Mouse (Mus musculus): ENCODE data around the gene Abcg1.

Abcg1 gene

DNA sequence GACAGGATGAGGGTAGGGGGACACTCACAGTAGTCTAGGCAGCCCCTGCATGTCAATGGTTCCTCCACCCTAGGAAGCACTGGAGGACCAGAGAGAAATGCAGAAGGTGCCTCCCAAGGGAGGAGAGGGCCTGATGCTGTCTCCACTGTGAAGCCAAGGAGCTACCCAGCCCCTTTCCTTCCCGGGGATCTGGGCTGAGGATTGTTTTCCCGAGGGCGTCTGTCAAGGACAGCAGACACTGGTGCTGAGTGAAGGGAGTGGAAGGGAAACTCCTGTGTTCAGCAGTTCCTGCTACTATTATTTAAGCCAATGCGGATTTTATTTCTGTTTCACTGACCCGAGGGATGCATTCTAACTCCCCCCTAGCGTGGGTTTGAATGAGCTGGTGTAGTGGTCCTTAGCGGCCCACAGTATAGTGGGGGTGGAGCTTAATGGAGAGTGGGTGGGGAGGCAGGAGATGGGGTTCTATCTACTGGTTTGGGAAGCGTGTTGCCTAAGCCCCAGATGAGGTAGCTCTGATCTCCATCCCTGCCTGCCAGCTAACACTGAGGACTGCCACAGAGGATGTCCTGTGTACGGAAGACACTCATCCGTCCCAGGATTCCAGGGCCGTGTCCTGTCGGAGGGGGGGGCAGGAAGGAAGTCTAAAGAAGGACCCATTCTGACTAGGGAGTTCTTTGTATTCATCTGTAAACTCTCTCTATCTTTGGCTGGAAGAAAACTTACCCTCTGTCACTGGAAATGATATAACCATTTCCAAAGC, 21.8 kb downstream of the Abcg1 start:
- no peak for DNase-seq (ENCODE audit: low read depth, low spot score)

DNA sequence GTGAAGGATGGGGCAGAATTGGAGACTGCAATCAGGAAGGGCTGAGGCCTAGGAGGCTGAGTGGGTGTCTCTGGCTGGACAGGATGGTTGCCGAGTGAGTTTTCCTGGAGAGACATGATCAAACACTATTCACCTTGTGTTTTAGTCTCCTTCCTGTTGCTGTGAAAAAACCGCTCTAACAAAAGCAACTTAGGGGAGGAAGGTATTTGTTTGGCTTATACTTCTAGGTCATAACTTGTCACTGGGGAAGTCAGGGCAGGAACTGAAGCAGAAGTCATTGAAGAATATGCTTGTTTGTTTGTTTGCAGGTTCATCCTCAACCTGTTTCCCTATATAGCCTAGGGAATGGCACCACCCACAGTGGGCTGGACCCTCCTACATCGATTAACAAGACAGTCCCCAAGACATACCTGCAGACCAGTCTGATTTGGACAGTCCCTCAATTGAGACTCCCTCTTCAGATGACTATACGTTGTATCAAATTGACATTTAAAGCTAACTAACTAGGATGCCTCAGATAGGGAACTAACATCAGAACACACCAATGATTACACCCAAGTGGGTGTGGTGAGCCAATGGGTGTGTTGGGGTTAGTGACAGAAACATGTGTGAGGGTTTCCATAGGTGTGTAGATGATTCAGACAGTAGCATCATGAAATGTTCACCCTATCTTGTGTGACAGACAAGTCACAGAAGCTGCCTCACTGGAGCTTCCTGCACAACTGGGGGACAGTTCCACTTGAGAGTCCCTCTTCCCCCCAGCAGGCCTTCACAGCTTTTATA, 25.0 kb downstream of the Abcg1 start:
- no peak for DNase-seq (ENCODE audit: low read depth, low spot score)

DNA sequence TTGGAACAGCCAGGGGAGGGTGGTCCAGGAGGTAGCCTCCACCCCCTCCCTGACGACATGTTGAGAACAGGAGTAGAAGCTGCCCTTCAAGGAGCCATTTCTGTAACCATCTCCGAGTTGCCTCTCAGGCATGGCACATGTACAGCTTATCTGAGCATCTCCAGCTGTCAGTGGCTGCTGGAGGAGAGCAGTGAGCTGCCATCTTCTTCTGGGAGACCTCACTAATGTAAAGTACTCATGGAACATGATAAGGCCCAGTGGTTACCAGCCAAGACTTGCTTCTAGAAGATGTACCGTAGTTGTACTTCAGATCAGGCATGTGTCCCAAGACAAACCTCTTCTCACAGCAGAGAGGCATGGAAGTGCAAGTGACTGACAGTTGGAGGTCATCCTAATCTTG, 28.0 kb downstream of the Abcg1 start:
- no peak for DNase-seq (ENCODE audit: low read depth, low spot score)

DNA sequence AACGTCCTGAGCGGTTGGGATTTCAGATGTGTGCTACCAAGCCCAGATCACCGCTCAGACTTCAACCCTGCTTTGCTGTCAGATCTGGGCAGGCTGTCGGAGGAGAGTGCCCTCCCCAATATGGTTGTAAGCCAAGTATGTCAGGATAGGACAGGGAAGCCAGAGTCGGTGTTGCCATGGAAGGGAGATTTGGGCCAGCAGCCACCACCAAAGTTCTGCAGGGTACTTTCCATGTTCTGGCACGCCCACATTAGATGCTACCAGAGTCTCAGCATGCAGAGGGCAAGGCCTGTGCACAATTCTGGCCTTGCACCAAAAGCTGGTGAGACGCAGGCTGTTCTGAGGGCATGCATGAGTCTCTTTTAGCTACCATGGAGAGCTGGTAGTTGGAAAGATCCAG, 28.7 kb downstream of the Abcg1 start:
- no peak for DNase-seq (ENCODE audit: low read depth, low spot score)

DNA sequence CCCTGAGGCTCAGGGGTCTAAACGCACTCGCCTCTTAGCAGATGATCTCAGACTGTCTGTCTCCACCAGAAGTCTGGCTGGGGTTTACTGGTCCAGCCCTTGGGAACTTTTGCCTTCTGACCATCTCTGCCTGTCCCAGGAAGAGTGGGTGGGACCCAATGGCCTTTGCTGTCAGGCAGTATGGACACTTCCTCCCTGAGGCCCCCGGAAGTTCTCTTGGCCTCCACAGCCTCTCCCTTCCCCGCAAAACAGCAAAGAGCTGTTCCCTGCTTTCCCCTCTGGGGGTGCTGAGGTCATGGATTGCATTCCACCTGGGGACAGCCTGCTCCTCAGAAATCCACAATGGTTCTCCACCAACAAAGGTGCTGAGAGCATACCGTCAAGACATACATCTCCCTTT, 31.2 kb downstream of the Abcg1 start:
- no peak for DNase-seq (ENCODE audit: low read depth, low spot score)

DNA sequence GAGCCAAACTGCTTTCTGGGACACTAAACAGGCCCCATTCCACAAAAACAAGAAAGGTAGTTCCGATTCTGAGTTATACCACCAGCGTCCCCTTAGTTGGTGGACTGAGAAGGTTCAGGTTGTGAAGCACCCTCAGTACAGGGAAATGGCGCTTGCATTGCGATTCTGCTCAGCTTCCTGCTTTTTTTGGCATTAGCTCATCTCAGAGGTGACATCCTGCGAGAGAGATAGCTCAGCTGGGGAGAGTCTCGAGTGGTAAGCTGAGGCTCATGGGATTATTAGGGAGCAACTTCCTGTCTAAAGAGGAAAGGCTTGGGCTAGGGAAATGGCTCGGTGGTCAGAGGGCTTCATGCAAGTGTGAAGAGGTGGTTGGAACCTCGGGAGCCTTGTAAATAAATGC, 32.4 kb downstream of the Abcg1 start:
- DNase-seq (ENCODE audit: low read depth, low spot score): no peak

DNA sequence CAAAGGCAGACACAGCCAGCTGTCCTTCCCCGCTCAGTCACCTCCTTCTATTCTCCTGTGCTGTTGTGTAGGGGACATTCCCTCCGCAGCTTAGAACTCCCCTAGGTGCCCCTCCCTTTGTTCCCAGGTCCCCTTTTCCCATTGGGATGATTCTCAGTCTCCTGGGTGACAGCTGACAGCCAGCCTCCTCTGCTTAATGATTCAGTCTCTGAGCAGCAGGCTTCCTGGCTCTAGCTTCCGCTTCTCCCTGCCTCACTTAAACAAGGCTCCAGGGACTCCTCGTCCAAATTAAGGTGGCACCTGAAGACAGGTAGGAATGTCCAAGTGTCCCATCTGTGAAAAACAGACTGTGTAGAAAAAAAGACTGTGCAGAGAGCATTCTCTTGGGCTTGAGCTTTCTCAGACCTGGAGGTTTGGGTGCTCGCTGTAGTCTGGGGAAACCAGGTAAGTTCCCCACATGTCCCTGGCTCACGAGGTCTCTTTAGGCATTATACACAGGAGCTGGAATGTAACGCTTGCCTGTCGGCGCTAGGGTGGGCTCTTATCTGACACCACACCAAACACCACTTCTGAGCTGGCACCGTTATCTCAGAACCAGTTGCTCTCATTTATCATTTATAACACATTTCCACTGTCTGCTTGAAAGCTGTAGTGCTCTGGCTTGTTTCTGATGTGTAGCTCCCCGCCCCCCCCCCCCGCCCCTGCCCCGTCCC, 33.7 kb downstream of the Abcg1 start:
- DNase-seq (ENCODE audit: low read depth, low spot score): no peak

DNA sequence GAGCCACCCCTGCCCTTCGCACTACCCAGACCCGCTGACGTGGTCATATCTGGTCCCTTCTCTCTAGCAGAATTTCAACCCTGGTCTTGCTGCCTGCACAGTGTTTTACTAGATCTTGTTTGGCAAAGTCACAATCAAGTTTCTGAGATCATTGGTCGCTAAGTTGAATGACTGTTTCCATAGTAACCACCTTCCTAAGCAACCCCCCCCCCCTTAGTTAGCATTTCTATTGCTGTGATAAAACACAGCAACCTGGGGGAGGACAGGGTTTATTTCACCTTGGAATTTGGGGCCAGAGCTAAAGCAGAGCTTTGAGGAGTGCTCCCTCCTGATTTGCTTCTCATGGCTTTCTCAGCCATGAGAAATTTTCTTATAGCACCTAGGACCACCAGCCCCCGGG, 37.3 kb downstream of the Abcg1 start:
- DNase-seq (ENCODE audit: low read depth, low spot score): no peak

DNA sequence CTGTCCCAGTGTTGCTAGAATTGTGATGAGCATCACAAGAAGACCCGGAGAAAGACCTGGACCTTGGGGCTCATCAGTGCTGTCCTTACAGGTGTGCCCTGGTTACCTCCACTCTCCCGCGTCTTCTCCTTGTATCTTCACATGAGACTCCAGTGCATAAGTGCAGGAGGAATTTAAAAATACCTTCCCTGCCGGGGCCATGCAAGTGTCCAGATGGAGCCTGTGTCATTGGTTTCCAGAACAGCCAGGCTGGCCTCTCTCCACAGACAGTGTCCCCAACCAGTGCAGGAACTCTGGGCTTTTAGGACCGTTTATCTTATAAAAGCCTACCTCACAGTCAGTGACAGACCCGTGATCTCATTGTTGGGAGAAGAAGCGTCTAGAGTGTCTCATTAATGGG, 38.1 kb downstream of the Abcg1 start:
- no peak for DNase-seq (ENCODE audit: low read depth, low spot score)

DNA sequence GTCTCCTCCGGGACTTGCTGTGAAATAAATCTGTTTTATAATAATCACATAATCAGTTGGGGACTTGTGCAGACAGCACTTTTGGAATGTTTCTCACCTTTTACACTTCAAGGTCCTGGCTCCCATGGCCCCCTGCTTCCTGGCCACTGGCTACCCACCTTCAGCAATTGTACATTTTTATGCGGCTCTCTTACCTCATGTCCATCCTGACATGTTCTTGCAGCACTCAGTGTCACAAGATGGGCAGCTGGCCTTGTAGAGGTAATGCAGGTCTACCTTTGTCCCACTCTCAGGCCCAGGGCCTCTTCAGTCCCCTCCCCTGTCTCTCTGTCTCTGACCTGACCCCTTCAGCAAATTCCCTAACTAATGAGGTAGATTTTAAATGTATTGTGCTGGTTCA, 39.4 kb downstream of the Abcg1 start:
- DNase-seq (ENCODE audit: low read depth, low spot score): no peak

DNA sequence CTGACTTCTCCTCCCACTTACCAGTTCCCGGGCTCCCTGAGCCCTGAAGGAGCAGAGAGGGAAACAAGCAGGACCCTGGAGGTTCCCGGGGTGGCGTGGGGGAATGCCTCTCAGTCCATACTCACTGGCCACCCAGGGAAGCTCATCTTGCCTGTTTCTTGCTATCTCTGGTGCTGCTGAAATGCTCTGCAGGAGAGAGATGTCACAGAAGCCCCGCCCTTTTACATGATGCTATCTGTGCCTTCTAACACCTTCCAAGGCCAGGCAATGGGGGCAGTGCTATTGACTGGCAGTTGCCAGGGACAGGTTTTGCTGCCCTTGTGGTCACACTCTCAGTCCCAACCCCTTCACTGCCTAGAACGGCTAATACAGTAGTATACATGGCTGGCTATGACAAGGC, 41.3 kb downstream of the Abcg1 start:
- no peak for DNase-seq (ENCODE audit: low read depth, low spot score)

DNA sequence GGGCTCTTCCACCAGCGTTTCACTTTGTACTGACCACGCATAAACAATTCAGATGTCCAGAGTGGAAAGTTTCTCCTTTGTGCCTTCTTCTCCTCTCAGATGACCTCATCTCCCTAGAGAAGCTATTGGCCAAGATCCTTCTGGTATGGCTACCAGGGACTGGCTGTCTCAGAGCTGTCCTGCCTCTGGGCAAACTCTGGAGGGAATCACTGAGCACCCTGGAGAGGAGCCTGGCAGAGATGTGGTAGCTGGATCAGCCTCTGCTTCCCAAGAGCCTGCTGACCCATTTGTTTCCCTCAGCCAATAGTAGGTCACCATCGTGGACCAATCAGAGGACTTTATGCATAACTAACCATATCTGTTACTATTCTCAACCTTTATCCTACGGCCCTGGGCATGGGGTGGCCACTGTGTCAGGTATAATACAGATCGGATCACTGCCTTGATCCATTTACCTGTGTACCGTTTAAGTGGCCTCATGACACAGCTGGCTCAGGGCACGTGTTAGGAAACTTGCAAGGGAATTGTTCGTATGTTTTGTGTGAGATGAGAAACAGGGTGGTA, 45.6 kb downstream of the Abcg1 start:
- DNase-seq (ENCODE audit: low read depth, low spot score): no peak

DNA sequence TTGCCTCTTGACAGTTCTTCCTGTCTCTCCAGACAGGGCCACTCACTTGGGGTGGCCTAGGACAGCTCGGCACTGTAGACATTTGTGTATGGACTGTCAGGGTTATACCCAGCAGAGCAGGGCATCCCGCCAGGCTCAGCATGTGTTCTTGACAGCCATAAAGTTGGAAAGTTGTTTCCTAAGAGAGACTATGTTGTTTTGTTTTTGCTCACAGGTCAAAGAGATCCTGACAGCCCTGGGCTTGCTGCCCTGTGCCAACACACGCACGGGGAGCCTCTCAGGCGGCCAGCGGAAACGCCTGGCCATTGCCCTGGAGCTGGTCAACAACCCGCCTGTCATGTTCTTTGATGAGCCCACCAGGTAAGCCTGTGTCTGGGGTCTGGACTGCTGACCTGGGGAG, 46.3 kb downstream of the Abcg1 start:
- no peak for DNase-seq (ENCODE audit: low read depth, low spot score)

DNA sequence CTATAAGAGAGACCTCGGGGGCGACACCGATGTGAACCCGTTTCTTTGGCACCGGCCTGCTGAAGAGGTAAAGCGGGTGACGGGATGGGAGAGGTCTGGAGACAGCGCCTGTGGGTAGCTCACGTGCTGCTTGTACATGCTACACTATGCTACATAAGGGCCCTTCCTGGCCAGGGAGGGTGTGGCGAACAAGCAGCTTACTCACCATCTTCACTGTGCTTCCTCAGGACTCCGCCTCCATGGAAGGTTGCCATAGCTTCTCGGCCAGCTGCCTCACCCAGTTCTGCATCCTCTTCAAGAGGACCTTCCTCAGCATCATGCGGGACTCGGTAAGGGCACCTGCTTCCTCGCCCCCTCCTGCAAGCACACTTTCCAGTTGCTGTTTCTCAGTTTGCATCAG, 50.9 kb downstream of the Abcg1 start:
- DNase-seq (ENCODE audit: low read depth, low spot score): no peak

DNA sequence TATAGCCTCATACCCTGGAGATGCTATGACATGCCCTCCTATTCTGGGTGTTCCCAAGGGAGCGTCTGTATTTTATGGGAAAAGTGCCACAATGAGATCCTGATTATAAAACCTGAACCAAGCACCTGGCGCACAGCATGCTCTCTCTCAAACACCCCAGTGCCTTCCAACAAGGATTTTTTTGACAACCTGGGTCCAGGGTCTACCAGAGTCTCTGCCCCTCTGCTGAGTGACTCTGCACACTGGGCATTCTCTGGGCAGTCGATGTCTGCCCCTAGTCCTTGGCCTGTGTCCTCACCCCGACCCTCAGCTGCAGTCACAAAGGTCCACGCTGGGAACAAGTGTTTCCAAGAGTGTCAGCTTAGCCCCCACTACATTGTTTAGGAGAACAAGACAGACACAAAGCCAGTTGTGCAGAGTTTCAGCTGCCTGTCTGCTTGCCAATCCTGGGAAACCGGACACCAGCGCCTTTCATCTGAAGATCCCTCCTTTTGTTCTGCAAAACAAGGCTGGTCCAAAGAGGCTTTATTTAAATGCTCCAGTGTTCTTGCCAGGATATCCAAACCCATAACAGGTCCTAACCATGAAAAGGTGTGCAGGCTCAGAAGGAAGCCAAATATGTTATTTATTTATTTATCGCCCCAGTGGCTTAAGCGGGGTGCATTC, 55.8 kb downstream of the Abcg1 start:
- no peak for DNase-seq (ENCODE audit: low read depth, low spot score)

DNA sequence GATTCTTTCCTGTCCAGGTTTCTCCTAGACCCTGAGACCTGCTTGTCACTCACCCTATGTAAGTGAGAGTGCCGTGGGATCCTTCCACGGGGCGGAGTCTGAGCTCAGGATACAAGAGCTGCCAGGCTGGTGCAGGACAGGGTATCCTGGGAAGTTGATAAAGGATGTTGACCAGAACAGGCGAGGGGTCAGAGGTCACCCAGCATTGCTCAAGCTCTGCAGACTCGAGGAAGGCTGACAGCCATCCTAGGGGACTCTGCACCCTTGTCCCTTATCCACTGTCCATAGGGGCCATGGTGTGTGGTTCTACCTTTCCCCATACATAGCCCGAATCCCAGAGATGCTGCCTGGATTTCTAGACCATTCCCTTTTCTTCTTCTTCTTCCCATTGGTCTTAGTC, 58.6 kb downstream of the Abcg1 start:
- DNase-seq (ENCODE audit: low read depth, low spot score): no peak

DNA sequence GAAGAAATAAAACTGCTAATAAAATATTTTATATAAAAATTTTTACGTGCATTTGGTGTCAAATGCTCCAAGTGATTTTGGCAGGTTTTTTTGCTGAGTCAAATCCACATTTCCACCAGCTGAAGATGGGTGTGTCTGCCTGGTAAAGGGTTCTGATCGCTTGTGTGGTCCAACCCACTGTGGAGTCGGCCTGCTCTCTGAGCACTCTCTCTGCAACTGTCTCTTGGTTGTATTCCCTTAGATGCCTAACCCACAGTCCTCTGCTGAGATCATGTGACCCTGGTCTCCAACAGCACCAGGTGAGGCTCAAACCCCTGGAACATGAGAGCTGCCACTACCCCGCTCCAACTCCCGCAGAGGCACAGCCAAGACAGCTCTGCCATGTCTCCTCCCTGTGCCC, 60.5 kb downstream of the Abcg1 start:
- DNase-seq (ENCODE audit: low read depth, low spot score): no peak

DNA sequence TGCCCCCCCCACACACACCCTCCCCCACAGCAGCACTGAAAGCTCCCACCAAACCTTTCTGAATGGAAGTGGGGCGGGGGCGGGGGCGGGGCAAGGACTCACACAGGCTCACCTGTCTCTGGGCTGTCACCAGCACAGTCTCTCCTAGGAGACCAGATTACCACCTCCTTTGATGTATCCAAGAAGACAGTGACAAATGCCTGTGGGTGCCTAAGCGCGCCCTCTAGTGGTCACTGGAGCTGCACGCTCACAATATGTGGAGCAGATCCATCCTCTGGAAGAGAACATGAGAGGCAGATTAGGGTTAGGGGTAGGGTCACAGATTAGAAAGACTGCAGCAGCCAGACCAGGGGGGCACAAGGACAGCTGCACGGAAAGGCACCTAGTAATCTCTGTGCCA, 62.0 kb downstream of the Abcg1 start:
- DNase-seq (ENCODE audit: low read depth, low spot score): peak; percentile 30

DNA sequence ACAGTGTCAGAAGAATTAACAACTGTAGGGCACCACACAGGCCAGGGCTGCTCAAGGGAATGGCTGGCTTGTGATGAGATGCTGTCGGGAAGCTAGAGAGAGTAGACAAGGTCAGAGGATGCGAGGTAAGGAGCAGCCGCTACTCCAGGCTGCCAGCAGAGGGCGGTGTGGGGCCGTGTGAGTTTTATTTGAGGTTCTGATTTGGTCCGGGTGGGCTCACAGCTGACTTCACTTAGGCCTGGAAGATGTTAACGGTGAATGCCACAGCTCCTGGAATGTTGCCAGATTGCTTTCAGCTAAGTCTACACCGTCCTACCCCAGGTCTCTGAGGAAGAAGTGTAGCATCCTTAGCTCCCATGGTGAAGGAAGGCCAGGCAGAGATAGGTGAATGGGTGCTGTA, 64.5 kb downstream of the Abcg1 start:
- no peak for DNase-seq (ENCODE audit: low read depth, low spot score)

DNA sequence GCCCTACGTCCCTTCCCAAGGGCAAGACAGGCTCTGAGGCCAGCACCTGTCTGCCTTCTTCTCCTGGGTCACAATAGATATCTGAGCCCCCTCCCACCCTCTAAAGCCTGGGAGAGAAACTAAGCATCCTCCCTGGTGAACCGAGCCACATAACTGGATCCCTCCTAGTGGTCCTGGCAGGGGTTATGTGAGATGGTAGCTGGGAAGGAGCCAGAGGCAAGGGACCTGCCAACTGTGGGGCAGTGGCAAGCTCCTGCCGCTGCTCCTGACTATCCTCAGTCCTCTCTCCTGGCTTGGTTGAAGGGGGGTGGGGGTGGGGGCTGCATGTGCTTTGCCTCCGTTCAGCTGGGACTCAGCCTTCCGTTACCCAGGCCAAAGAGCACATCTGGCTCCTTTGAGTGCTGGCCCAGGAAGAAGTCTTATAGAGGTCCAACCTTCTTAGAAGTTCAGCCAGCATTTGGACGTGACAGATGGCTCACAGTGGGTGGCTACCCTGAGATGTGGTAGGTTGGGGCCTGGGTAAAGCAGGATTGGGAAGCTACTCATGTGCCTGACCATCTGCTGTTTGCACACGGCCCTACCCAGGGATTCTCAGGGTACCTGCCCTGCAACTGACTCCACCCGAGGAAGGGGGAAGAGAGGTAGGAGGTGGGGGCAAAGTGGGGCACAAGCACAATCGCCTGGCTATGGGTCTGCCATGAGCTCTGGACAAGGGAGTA, 68.2 kb downstream of the Abcg1 start:
- DNase-seq (ENCODE audit: low read depth, low spot score): peak; percentile 18

DNA sequence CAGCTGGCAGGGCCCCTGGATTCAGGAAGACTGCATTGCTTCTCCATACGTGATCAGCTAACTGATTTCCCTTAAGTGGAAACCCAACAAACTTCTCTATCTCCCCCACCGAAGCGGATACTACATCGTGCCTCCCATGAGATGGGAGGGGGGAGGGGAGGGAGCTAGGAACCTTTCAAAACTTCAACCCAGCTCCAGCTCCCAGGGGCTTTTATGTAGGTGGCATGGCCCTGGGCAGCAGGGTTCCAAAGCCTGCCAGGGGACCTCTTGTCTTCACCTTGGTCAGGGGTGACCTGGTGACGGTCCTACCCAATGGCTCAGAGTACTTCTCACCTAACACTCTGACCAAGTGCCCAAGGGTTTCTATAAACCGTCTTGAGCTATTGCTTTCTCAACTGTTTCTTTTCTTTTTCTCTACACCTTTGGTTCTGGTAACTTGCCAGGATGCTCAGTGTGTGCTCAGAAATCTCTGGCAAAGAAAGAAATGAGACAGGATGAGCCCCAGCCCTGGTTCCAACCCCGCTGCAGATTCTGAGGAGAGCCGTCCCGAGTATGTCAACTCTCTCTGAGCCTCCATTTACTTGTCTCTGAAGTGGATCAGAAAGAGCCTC, 71.3 kb downstream of the Abcg1 start:
- DNase-seq (ENCODE audit: low read depth, low spot score): no peak

All from brain, embryonic 18.5 days (tissue).